Mouse (Mus musculus): ENCODE results near the gene Dpp10. TPM values are rescaled to one million over a fixed set of nuclear protein-coding genes. Genes with fewer than 3 reads are reported as not detected.

Gene Dpp10
- polyA plus RNA-seq, 1 experiment from 2014 or later: 0.07 TPM

- no peak overlapping the region for H3K4me2 ChIP-seq
- H3K27me3 ChIP-seq: no peaks in the 10 kb centered on the region
- ATAC-seq (ENCODE audit: borderline replicate concordance, extremely low read depth, low FRiP score, low TSS enrichment): no peak
- no peaks in the 10 kb centered on the region for H3K9me3 ChIP-seq
- WGBS: 51% methylated on average over 1 of the region's 1 CpGs
- H3K4me1 ChIP-seq: no peaks in the 10 kb centered on the region
- H3K4me3 ChIP-seq: no peak overlapping the region
- H3K36me3 ChIP-seq: no peaks in the 10 kb centered on the region
- H3K9ac ChIP-seq: no peak overlapping the region
- H3K27ac ChIP-seq: no peak overlapping the region
Measured at GRCm38 (mm10) chr1:123978597-123978996, 66.8 kb downstream of the Dpp10 start.

- ATAC-seq (ENCODE audit: borderline replicate concordance, extremely low read depth, low FRiP score, low TSS enrichment): no peak
- 21% methylated on average over 3 of the region's 3 CpGs for WGBS
- Histone ChIP-seq H3K9ac (no peak overlapping the region), H3K4me3 (no peak overlapping the region), H3K4me2 (no peak overlapping the region), H3K4me1 (no peaks in the 10 kb centered on the region), H3K27ac (no peak overlapping the region), H3K9me3 (no peaks in the 10 kb centered on the region), H3K27me3 (no peaks in the 10 kb centered on the region), H3K36me3 (no peaks in the 10 kb centered on the region)
Measured at GRCm38 (mm10) chr1:123974621-123975020, 70.7 kb downstream of the Dpp10 start.

- Histone ChIP-seq H3K9ac (no peak overlapping the region), H3K27ac (no peak overlapping the region), H3K4me2 (no peak overlapping the region), H3K36me3 (no peaks in the 10 kb centered on the region), H3K9me3 (no peaks in the 10 kb centered on the region), H3K4me1 (no peaks in the 10 kb centered on the region), H3K27me3 (no peaks in the 10 kb centered on the region), H3K4me3 (no peak overlapping the region)
- WGBS: 76% methylated on average over 4 of the region's 4 CpGs
- ATAC-seq (ENCODE audit: borderline replicate concordance, extremely low read depth, low FRiP score, low TSS enrichment): no peak
Measured at GRCm38 (mm10) chr1:123946149-123946548, 99.2 kb downstream of the Dpp10 start.

- Histone ChIP-seq H3K4me2 (no peak overlapping the region), H3K9ac (no peak overlapping the region), H3K4me3 (no peak overlapping the region), H3K4me1 (no peaks in the 10 kb centered on the region), H3K9me3 (no peaks in the 10 kb centered on the region), H3K27me3 (no peaks in the 10 kb centered on the region), H3K36me3 (no peaks in the 10 kb centered on the region), H3K27ac (no peak overlapping the region)
- ATAC-seq (ENCODE audit: borderline replicate concordance, extremely low read depth, low FRiP score, low TSS enrichment): no peak
- 89% methylated on average over 1 of the region's 1 CpGs for WGBS
Measured at GRCm38 (mm10) chr1:123940826-123941225, 104.5 kb downstream of the Dpp10 start.

- H3K27me3 ChIP-seq: no peaks in the 10 kb centered on the region
- no peaks in the 10 kb centered on the region for H3K9me3 ChIP-seq
- H3K27ac ChIP-seq: no peak overlapping the region
- no peaks in the 10 kb centered on the region for H3K36me3 ChIP-seq
- H3K4me3 ChIP-seq: no peak overlapping the region
- 52% methylated on average over 7 of the region's 7 CpGs for WGBS
- H3K4me2 ChIP-seq: no peak overlapping the region
- ATAC-seq (ENCODE audit: borderline replicate concordance, extremely low read depth, low FRiP score, low TSS enrichment): no peak
- no peak overlapping the region for H3K9ac ChIP-seq
- no peaks in the 10 kb centered on the region for H3K4me1 ChIP-seq
Measured at GRCm38 (mm10) chr1:123933812-123934727, 111.3 kb downstream of the Dpp10 start.

GRCm38 (mm10) chr1:123928003-123928370, 117.4 kb downstream of the Dpp10 start:
- 66% methylated on average over 3 of the region's 3 CpGs for WGBS
- Histone ChIP-seq H3K9me3 (no peaks in the 10 kb centered on the region), H3K4me1 (no peaks in the 10 kb centered on the region), H3K4me3 (no peak overlapping the region), H3K36me3 (no peaks in the 10 kb centered on the region), H3K9ac (no peak overlapping the region), H3K27me3 (no peaks in the 10 kb centered on the region), H3K27ac (no peak overlapping the region), H3K4me2 (no peak overlapping the region)
- ATAC-seq (ENCODE audit: borderline replicate concordance, extremely low read depth, low FRiP score, low TSS enrichment): no peak

- H3K9me3 ChIP-seq: no peaks in the 10 kb centered on the region
- H3K4me2 ChIP-seq: no peak overlapping the region
- no peaks in the 10 kb centered on the region for H3K27me3 ChIP-seq
- H3K9ac ChIP-seq: no peak overlapping the region
- no peak overlapping the region for H3K4me3 ChIP-seq
- no peaks in the 10 kb centered on the region for H3K4me1 ChIP-seq
- no peak overlapping the region for H3K27ac ChIP-seq
- no peaks in the 10 kb centered on the region for H3K36me3 ChIP-seq
- no peak for ATAC-seq (ENCODE audit: borderline replicate concordance, extremely low read depth, low FRiP score, low TSS enrichment)
Measured at GRCm38 (mm10) chr1:123927278-123928002, 117.9 kb downstream of the Dpp10 start.

GRCm38 (mm10) chr1:123924905-123925304, 120.5 kb downstream of the Dpp10 start:
- Histone ChIP-seq H3K4me1 (no peaks in the 10 kb centered on the region), H3K9ac (no peak overlapping the region), H3K27ac (no peak overlapping the region), H3K4me3 (no peak overlapping the region), H3K27me3 (no peaks in the 10 kb centered on the region), H3K9me3 (no peaks in the 10 kb centered on the region), H3K4me2 (no peak overlapping the region), H3K36me3 (no peaks in the 10 kb centered on the region)
- 40% methylated on average over 1 of the region's 1 CpGs for WGBS
- ATAC-seq (ENCODE audit: borderline replicate concordance, extremely low read depth, low FRiP score, low TSS enrichment): no peak

- no peaks in the 10 kb centered on the region for H3K27me3 ChIP-seq
- no peak overlapping the region for H3K4me3 ChIP-seq
- no peak for ATAC-seq (ENCODE audit: borderline replicate concordance, extremely low read depth, low FRiP score, low TSS enrichment)
- H3K36me3 ChIP-seq: no peaks in the 10 kb centered on the region
- H3K27ac ChIP-seq: no peak overlapping the region
- H3K4me2 ChIP-seq: no peak overlapping the region
- no peak overlapping the region for H3K9ac ChIP-seq
- H3K9me3 ChIP-seq: no peaks in the 10 kb centered on the region
- H3K4me1 ChIP-seq: no peaks in the 10 kb centered on the region
- WGBS: 73% methylated on average over 2 of the region's 2 CpGs
Measured at GRCm38 (mm10) chr1:123923907-123924306, 121.5 kb downstream of the Dpp10 start.

- H3K27ac ChIP-seq: no peak overlapping the region
- H3K9ac ChIP-seq: no peak overlapping the region
- H3K27me3 ChIP-seq: no peaks in the 10 kb centered on the region
- 84% methylated on average over 1 of the region's 1 CpGs for WGBS
- no peak for ATAC-seq (ENCODE audit: borderline replicate concordance, extremely low read depth, low FRiP score, low TSS enrichment)
- no peaks in the 10 kb centered on the region for H3K4me1 ChIP-seq
- H3K4me3 ChIP-seq: no peak overlapping the region
- H3K9me3 ChIP-seq: no peaks in the 10 kb centered on the region
- H3K4me2 ChIP-seq: no peak overlapping the region
- H3K36me3 ChIP-seq: no peaks in the 10 kb centered on the region
Measured at GRCm38 (mm10) chr1:123919606-123920005, 125.8 kb downstream of the Dpp10 start.

GRCm38 (mm10) chr1:123902628-123903027, 142.7 kb downstream of the Dpp10 start:
- 74% methylated on average over 5 of the region's 5 CpGs for WGBS

GRCm38 (mm10) chr1:123901218-123901617, 144.1 kb downstream of the Dpp10 start:
- no peaks in the 10 kb centered on the region for H3K36me3 ChIP-seq
- WGBS: 64% methylated on average over 4 of the region's 4 CpGs
- H3K27me3 ChIP-seq: no peaks in the 10 kb centered on the region
- no peaks in the 10 kb centered on the region for H3K9me3 ChIP-seq
- ATAC-seq (ENCODE audit: borderline replicate concordance, extremely low read depth, low FRiP score, low TSS enrichment): no peak
- H3K4me3 ChIP-seq: no peak overlapping the region
- no peak overlapping the region for H3K27ac ChIP-seq
- no peak overlapping the region for H3K9ac ChIP-seq
- H3K4me2 ChIP-seq: no peak overlapping the region
- H3K4me1 ChIP-seq: no peaks in the 10 kb centered on the region

More at GRCm38 (mm10) chr1:123902628-123903027, 142.7 kb downstream of the Dpp10 start:
- Histone ChIP-seq H3K36me3 (no peaks in the 10 kb centered on the region), H3K27me3 (no peaks in the 10 kb centered on the region), H3K4me3 (no peak overlapping the region), H3K4me1 (no peaks in the 10 kb centered on the region), H3K9me3 (no peaks in the 10 kb centered on the region), H3K4me2 (no peak overlapping the region), H3K9ac (no peak overlapping the region), H3K27ac (no peak overlapping the region)
- ATAC-seq (ENCODE audit: borderline replicate concordance, extremely low read depth, low FRiP score, low TSS enrichment): no peak
